Mouse (Mus musculus) liver, embryonic 14.5 days (tissue): Measurements from ENCODE around the gene Plekha7.

Experiments used
- CTCF ChIP-seq: IDR thresholded peaks from 2 replicates; pipeline ENCODE4 v1.5.1; 2016; ENCODE audit warnings: antibody characterized with exemption, low read depth, control low read depth
- EP300 ChIP-seq: IDR thresholded peaks from 2 replicates; pipeline ENCODE4 v1.6.1; 2016; ENCODE audit warnings: antibody characterized with exemption, low read depth

GRCm38 (mm10) chr7:116294961-116295360 is 13.2 kb downstream of the Plekha7 start:
- TF ChIP-seq EP300 (no peak), CTCF (no peak)
